Mouse (Mus musculus) thymus, postnatal 36 days (tissue): ENCODE measurements around the gene Tas2r103.

Experiments
- DNase-seq, 2 experiments: peaks; one replicate each; pipeline ENCODE4 v3.0.0; 2022; ENCODE audit warnings: mixed read lengths in 2 of 2

The Tas2r103 gene

DNA sequence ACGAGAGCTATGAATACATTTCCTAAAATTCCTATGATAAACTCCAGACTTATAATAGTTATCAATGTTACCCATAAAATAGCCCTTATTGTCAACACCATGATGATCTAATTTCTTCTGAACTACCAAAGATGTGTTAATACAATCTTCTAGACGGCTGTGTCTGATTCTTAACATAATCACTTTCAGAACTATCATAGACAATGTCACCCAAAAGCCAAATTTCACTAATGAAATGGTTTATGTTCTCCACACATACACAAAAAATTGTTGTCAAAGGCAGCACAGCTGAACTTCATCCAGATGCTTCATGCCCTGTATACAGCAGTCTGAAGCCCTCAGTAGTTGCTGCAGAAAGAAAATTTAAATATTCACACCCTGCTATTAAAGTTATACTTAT lies at the start of gene Tas2r103:
TSS of gene Tas2r103 (minus strand) at position 101 of the 400 bp plus-strand sequence.
- DNase-seq, result no peak

DNA sequence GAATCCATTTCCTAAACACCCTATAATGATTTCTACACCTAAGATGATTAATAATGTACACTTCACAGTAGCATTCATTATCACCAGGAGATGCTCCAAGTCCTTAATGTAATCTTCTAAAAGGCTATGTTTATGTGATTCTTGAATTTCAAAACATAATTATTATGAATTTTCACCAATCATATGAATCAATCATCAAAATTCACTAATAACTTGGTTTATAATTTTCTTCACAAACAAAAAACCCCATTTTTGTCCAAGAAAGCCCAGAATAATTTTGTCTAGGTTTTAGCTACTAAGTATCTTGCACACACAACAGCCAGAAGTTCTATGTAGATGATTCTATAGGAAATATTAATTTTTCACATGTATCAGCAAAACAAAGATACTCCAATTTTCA lies 18.8 kb upstream of the Tas2r103 start, which contains the start of gene Tas2r140:
TSS of gene Tas2r140 (minus strand) at position 101 of the 400 bp plus-strand sequence.
- DNase-seq, result no peak
